Comparison of ENCODE assay signal across 8 mouse cellular contexts in the genomic region with DNA sequence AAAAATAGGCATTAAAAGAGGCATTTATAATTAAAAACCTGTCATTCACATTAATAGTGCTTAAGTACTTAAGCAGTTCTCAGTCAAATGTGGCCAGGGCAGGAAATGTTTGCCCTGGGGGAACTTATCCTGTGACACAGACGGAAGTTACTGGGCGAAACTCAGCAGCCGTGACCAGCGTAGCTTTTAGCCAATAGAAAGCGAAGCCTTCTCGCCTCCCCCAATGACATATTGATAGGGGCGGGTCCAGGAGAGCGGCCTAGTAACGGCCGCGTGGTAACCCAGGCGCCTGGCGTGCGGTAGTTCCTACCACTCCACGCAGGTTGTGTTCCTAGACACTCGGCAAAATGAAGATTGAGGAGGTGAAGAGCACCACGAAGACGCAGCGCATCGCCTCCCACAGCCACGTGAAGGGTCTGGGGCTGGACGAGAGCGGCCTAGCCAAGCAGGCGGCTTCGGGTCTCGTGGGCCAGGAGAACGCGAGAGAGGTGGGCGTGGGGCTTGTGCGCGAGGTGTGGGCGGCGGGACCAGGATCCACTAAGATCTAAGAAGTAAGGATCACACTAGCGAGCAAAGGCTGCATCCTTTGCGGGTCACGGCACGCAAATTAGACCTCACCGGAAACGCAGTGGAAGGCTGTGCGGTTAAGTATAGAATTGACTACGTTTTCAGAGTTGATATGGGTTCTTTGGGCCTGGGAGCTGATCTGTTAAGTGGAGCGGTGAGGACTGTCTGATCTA. TPM values are rescaled to one million over a fixed set of nuclear protein-coding genes. Genes with fewer than 3 reads are reported as not detected.
DNase-seq lines count a peak whose midpoint lies in the region; ATAC-seq and TF ChIP-seq lines count a peak whose summit lies in the region.

Gene Ruvbl1 (plus strand): TSS at position 229 of the 740 bp plus-strand sequence.

- peaks cover 29% of the 10 kb centered on the region for H3K4me1 ChIP-seq in erythroblast, embryonic 14.5 days (ENCODE audit: control insufficient read depth)
- peaks cover 10% of the 10 kb centered on the region for H3K4me1 ChIP-seq in heart, embryonic 11.5 days (ENCODE audit: control insufficient read depth, insufficient read depth, low read length)
- H3K4me1 ChIP-seq in kidney, embryonic 16.5 days (ENCODE audit: insufficient read depth, low read length) = peaks cover 14% of the 10 kb centered on the region
- H3K4me1 ChIP-seq in liver, adult 2 months (ENCODE audit: control insufficient read depth, insufficient read depth, low read length) = peaks cover 2% of the 10 kb centered on the region

- peak; percentile 33; the same call in 1 of the 2 replicates for TF ChIP-seq POLR2A in brain, embryonic 14.5 days (IDR thresholded peaks at IDR 0.05; ENCODE audit: borderline replicate concordance, extremely low read depth, insufficient read depth, insufficient read length, poor library complexity, severe bottlenecking)
- TF ChIP-seq POLR2A in liver, adult 2 months (IDR thresholded peaks at IDR 0.05; ENCODE audit: extremely low read depth, insufficient read depth, low read length) = 0 out of 2 replicates have a peak, but pooled peaks have one; percentile 13
- TF ChIP-seq POLR2A in myocyte (IDR thresholded peaks at IDR 0.05; ENCODE audit: insufficient read length, low read depth) = peak; percentile 51

- no peaks in the 10 kb centered on the region for H3K27me3 ChIP-seq in C2C12 (ENCODE audit: control insufficient read depth, insufficient read depth, insufficient read length)
- no peaks in the 10 kb centered on the region for H3K27me3 ChIP-seq in erythroblast, embryonic 14.5 days (ENCODE audit: control insufficient read depth)
- no peaks in the 10 kb centered on the region for H3K27me3 ChIP-seq in heart, embryonic 11.5 days (ENCODE audit: control insufficient read depth, insufficient read depth, low read length)
- no peaks in the 10 kb centered on the region for H3K27me3 ChIP-seq in kidney, embryonic 16.5 days (ENCODE audit: insufficient read depth, low read length)
- H3K27me3 ChIP-seq in liver, adult 2 months (ENCODE audit: control insufficient read depth, insufficient read depth, low read length) = no peaks in the 10 kb centered on the region
- H3K27me3 ChIP-seq in myocyte (ENCODE audit: control insufficient read depth, insufficient read depth, insufficient read length) = no peaks in the 10 kb centered on the region
- H3K27me3 ChIP-seq in splenic B cell, adult 2 months (ENCODE audit: control insufficient read depth, insufficient read depth, low read length, poor library complexity, severe bottlenecking) = no peaks in the 10 kb centered on the region

- peak within 1 kb of the TSS; percentile 84 for H3K9ac ChIP-seq in heart, embryonic 11.5 days (ENCODE audit: low read depth, low read length)
- peak within 1 kb of the TSS; percentile 73 for H3K9ac ChIP-seq in kidney, embryonic 16.5 days (replicated peaks; ENCODE audit: low read length)
- peak within 1 kb of the TSS; percentile 61 for H3K9ac ChIP-seq in liver, adult 2 months (ENCODE audit: low read depth, low read length)

- TF ChIP-seq CTCF in C2C12 (IDR thresholded peaks at IDR 0.05; ENCODE audit: control insufficient read depth, insufficient read depth, insufficient read length) = no peak
- TF ChIP-seq CTCF in brain, embryonic 14.5 days (IDR thresholded peaks at IDR 0.05; ENCODE audit: borderline replicate concordance, extremely low read depth, insufficient read depth, insufficient read length) = no peak
- no peak for TF ChIP-seq CTCF in liver, adult 2 months (IDR thresholded peaks at IDR 0.05; ENCODE audit: low read depth, low read length)

- WGBS in heart, embryonic 11.5 days (ENCODE audit: insufficient replicate concordance) = 0% methylated on average over 40 of the region's 42 CpGs
- WGBS in kidney, embryonic 16.5 days = under 1% methylated on average over 38 of the region's 42 CpGs
- under 1% methylated on average over 42 of the region's 42 CpGs for WGBS in liver, adult 2 months

- H3K36me3 ChIP-seq in C2C12 (ENCODE audit: control insufficient read depth, insufficient read depth) = peaks cover 26% of the 10 kb centered on the region
- peaks cover 34% of the 10 kb centered on the region for H3K36me3 ChIP-seq in erythroblast, embryonic 14.5 days (ENCODE audit: control insufficient read depth)
- H3K36me3 ChIP-seq in heart, embryonic 11.5 days (ENCODE audit: control insufficient read depth, insufficient read depth, low read length) = peaks cover 6% of the 10 kb centered on the region; the same call in 1 of the 2 replicates
- H3K36me3 ChIP-seq in kidney, embryonic 16.5 days (ENCODE audit: insufficient read depth, low read length) = peaks cover 21% of the 10 kb centered on the region
- peaks cover 2% of the 10 kb centered on the region; the same call in 1 of the 2 replicates for H3K36me3 ChIP-seq in liver, adult 2 months (ENCODE audit: control insufficient read depth, insufficient read depth, low read length)
- H3K36me3 ChIP-seq in myocyte (ENCODE audit: control insufficient read depth, insufficient read depth) = peaks cover 7% of the 10 kb centered on the region
- no peaks in the 10 kb centered on the region; the same call in 1 of the 2 replicates for H3K36me3 ChIP-seq in splenic B cell, adult 2 months (ENCODE audit: control insufficient read depth, insufficient read depth, low read length, poor library complexity, severe bottlenecking)

- no peaks in the 10 kb centered on the region for H3K9me3 ChIP-seq in erythroblast, embryonic 14.5 days (ENCODE audit: control insufficient read depth, low read length)
- H3K9me3 ChIP-seq in heart, embryonic 11.5 days (replicated peaks; ENCODE audit: control insufficient read depth, low read length) = no peaks in the 10 kb centered on the region
- no peaks in the 10 kb centered on the region for H3K9me3 ChIP-seq in kidney, embryonic 16.5 days (ENCODE audit: low read length)

- H3K4me3 ChIP-seq in C2C12 (ENCODE audit: insufficient read depth, poor library complexity, severe bottlenecking) (peak within 1 kb of the TSS; percentile 79), myocyte (peak within 1 kb of the TSS; percentile 57)
- H3K4me3 ChIP-seq in erythroblast, embryonic 14.5 days (replicated peaks) = peak within 1 kb of the TSS; percentile 69
- peak within 1 kb of the TSS; percentile 81 for H3K4me3 ChIP-seq in heart, embryonic 11.5 days (ENCODE audit: low read depth, low read length)
- peak within 1 kb of the TSS; percentile 71 for H3K4me3 ChIP-seq in kidney, embryonic 16.5 days (ENCODE audit: low read length)
- peak within 1 kb of the TSS; percentile 71 for H3K4me3 ChIP-seq in liver, adult 2 months (ENCODE audit: insufficient read depth, low read depth, low read length)

- peak within 1 kb of the TSS; percentile 88 for H3K4me2 ChIP-seq in heart, embryonic 11.5 days
- peak within 1 kb of the TSS; percentile 67 for H3K4me2 ChIP-seq in kidney, embryonic 16.5 days (replicated peaks; ENCODE audit: low read depth, low read length)
- peak within 1 kb of the TSS; percentile 88 for H3K4me2 ChIP-seq in myocyte (ENCODE audit: low read depth)

- DNase-seq in brain, embryonic 14.5 days (ENCODE audit: low read depth) = peak; percentile 98
- DNase-seq in liver, adult 2 months (ENCODE audit: extremely low read depth, low read depth, low spot score) = peak; percentile 93
- peak; percentile 95 for DNase-seq in splenic B cell, adult 2 months (ENCODE audit: low read depth, low spot score)

- peaks cover 47% of the 10 kb centered on the region for H3K79me2 ChIP-seq in C2C12 (ENCODE audit: control insufficient read depth, insufficient read depth)
- H3K79me2 ChIP-seq in liver, adult 2 months (ENCODE audit: control insufficient read depth, insufficient read depth, low read length) = 0 out of 2 replicates have a peak, but pooled peaks cover 6% of the 10 kb centered on the region
- H3K79me2 ChIP-seq in myocyte (ENCODE audit: control insufficient read depth, insufficient read depth) = peaks cover 16% of the 10 kb centered on the region

- ATAC-seq in heart, embryonic 11.5 days (replicated peaks; ENCODE audit: insufficient number of reproducible peaks, low FRiP score, low TSS enrichment) = peak; percentile 99
- ATAC-seq in kidney, embryonic 16.5 days (ENCODE audit: low FRiP score, low TSS enrichment) = peak; percentile 100

- no peak within 1 kb of the TSS for H3K27ac ChIP-seq in heart, embryonic 11.5 days (ENCODE audit: low read depth, low read length)
- H3K27ac ChIP-seq in kidney, embryonic 16.5 days (ENCODE audit: low read length) = no peak within 1 kb of the TSS
- H3K27ac ChIP-seq in liver, adult 2 months (replicated peaks; ENCODE audit: insufficient read depth, low read depth, low read length) = no peak within 1 kb of the TSS

- peaks cover 18% of the 10 kb centered on the region for H3K79me3 ChIP-seq in C2C12 (ENCODE audit: low read depth)

- H3ac ChIP-seq in C2C12 (ENCODE audit: control insufficient read depth, insufficient read length, low read depth) = peak within 1 kb of the TSS; percentile 65
- peak within 1 kb of the TSS; percentile 75 for H3ac ChIP-seq in myocyte (ENCODE audit: control insufficient read depth, insufficient read length)

TF ChIP-seq in C2C12, 6 proteins besides CTCF, POLR2A, EP300 and RAD21:
- TF ChIP-seq MYOG (IDR thresholded peaks at IDR 0.05; ENCODE audit: control insufficient read depth, extremely low read depth, insufficient read length) = no peak
- TF ChIP-seq MAX (IDR thresholded peaks at IDR 0.05) = peak; percentile 73
- no peak for TF ChIP-seq USF1 (IDR thresholded peaks at IDR 0.05; ENCODE audit: low read depth)
- TF ChIP-seq CEBPB (IDR thresholded peaks at IDR 0.05; ENCODE audit: low read depth) = no peak
- no peak for TF ChIP-seq FOSL1 (IDR thresholded peaks at IDR 0.05; ENCODE audit: insufficient read depth, low read length, poor library complexity, severe bottlenecking)
- TF ChIP-seq MYOD1 (IDR thresholded peaks at IDR 0.05; ENCODE audit: control insufficient read depth, insufficient read length, low read depth) = no peak

TF ChIP-seq in myocyte, 11 proteins besides CTCF, POLR2A, EP300 and RAD21 (continues in another document):
- TF ChIP-seq REST (IDR thresholded peaks at IDR 0.05; ENCODE audit: insufficient read depth, insufficient read length) = no peak
- TF ChIP-seq SRF (IDR thresholded peaks at IDR 0.05; ENCODE audit: control insufficient read depth, insufficient read length, low read depth) = no peak
- TF ChIP-seq MYOG (IDR thresholded peaks at IDR 0.05; ENCODE audit: control insufficient read depth in 1 of 3, insufficient read depth in 1 of 3, insufficient read length in 2 of 3, low read depth in 2 of 3) = peak in 1 of 3 experiments; percentile 7
- no peak for TF ChIP-seq USF1 (IDR thresholded peaks at IDR 0.05; ENCODE audit: low read depth)
- no peak for TF ChIP-seq POLR2AphosphoS2 (IDR thresholded peaks at IDR 0.05; ENCODE audit: insufficient read length, low read depth)

RNA-seq across cellular contexts. Expression of gene Ruvbl1, which starts in this region (rescaled TPM):
- polyA plus RNA-seq in C2C12 (2012; fragmentation: generic; extraction: Trizol) = 105 TPM
- polyA plus RNA-seq in brain, embryonic 14.5 days (2012; rRNA removed) = 64.3 and 73.5 TPM in 2 replicates
- polyA plus RNA-seq in erythroblast, embryonic 14.5 days (2012) = 1.5 and 3.4 TPM in 2 replicates
- 92.5 and 101 TPM in 2 replicates for polyA plus RNA-seq in heart, embryonic 11.5 days (2014; fragmentation: Nextera tagmentation; extraction: Ambion mirVana)
- polyA plus RNA-seq in kidney, embryonic 16.5 days (2015; fragmentation: Nextera tagmentation; extraction: Ambion mirVana) = 166 and 186 TPM in 2 replicates
- total RNA-seq in liver, adult 2 months (2014; rRNA removed) = 17.5 and 21.1 TPM in 2 replicates
- 13.9 and 14.0 TPM in 2 replicates for polyA plus RNA-seq in liver, adult 2 months (2012; rRNA removed)
- polyA plus RNA-seq in myocyte (2012; fragmentation: generic; extraction: Trizol) = 58.6 TPM
